Mouse (Mus musculus): ENCODE data around the gene Nrp2. TPM values are rescaled to one million over a fixed set of nuclear protein-coding genes. Genes with fewer than 3 reads are reported as not detected.

The Nrp2 gene
- total and polyA plus RNA-seq, 2 experiments from 2014 or later, result 5.2 to 20.2 TPM

DNA sequence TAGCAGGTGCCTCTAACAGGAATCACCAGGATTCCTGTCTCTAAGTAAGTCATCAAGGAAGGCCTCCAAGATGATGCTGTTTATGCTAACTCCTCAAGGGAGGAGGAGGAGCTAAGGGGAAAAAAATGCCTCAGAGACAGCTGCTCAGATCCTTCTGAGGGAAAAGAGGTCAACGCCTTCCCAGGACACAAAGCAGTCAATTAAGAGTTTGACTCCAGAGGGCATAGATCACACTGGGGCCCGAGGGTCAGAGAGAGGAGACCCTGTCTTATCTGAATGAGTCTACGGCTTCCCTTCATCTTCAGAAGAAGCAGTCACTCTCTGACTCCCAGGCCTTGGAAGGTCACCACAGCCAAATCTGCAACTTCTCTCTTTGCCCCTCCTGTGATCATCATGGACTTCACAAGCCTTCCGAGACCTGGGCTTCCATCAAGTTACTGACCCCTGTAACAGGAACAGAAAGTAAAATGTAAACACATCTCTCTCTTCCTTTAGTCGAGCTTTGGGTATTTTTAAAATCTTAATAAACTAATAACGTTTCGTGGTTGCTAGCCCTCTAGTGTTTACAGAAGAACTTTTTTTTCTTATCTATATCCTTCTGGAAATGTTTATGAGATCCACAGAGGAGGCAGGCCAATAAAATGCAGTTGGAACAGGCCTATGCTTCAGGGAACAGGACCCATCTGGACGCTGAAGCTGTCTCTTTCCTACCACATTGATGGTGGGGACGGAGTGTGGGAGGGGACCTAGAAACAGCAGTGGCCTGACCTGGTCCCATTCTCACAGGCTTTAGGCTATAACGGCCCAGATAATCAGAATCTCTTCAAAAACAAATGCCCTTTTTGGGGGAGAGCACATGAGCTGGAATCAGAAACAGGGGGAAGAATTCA is 118.7 kb downstream of the Nrp2 start:
- ATAC-seq (ENCODE audit: insufficient read depth, low read depth), result no peak

DNA sequence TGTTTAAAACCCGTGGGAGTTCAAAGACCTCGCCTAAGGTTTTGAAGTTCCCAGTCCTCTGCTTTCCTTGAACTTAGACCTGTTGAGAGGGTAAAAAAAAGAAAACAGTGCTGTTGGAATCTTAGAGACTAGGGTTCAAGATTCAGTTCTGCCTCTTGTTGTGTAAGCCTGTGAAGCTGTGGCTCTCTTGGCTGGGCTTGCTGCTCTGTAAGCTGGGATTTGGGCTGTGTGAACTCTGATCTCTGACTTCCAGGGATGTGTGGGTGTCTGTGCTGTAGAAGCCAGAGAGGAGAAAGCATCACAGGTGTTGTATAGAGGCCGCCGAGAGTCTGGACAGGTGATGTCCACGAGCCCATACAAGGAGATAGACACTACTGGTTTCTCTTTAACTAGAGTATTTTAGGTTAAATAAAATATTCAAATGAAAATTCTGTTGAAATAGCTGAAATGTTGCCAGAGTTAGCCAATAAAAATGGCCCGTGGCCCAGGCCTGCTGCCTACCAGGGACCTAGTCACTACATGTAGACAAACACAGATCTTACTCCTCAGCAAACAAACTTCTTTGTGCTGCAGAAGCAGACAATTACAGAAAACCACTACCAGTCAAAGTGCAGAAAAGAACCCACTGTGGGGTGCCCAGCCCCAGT is 120.6 kb downstream of the Nrp2 start:
- Histone ChIP-seq H3K4me2 (ENCODE audit: low read depth, low read length) (no peak overlapping the region), H3K4me1 (ENCODE audit: control insufficient read depth, insufficient read depth) (peaks cover 8% of the 10 kb centered on the region; the same call in 1 of the 2 replicates), H3K27me3 (ENCODE audit: control insufficient read depth, insufficient read depth, low read length) (no peaks in the 10 kb centered on the region), H3K27ac (ENCODE audit: low read depth) (no peak overlapping the region), H3K9ac (replicated peaks; ENCODE audit: low read depth, low read length) (no peak overlapping the region), H3K36me3 (replicated peaks; ENCODE audit: control insufficient read depth, insufficient read depth, low read length) (no peaks in the 10 kb centered on the region), H3K4me3 (ENCODE audit: low read depth, low read length) (no peak overlapping the region), H3K9me3 (replicated peaks; ENCODE audit: control insufficient read depth, low read length) (no peaks in the 10 kb centered on the region)
- no peak for ATAC-seq (ENCODE audit: insufficient read depth, low read depth)
- TF ChIP-seq CTCF (IDR thresholded peaks at IDR 0.05; ENCODE audit: low read depth), result no peak
- TF ChIP-seq EP300 (IDR thresholded peaks at IDR 0.05; ENCODE audit: low read depth), result no peak
- WGBS, result 76% methylated on average over 6 of the region's 6 CpGs
- DNase-seq (ENCODE audit: low spot score), result no peak

More for the DNA sequence above, 118.7 kb downstream of the Nrp2 start:
- no peak overlapping the region for H3K4me2 ChIP-seq (ENCODE audit: low read depth, low read length)
- 0 out of 2 replicates have a peak, but pooled peaks cover 3% of the 10 kb centered on the region for H3K4me1 ChIP-seq (ENCODE audit: control insufficient read depth, insufficient read depth)
- H3K27me3 ChIP-seq (ENCODE audit: control insufficient read depth, insufficient read depth, low read length), result no peaks in the 10 kb centered on the region
- 0 out of 2 replicates have a peak overlapping the region, but pooled peaks have one; percentile 19 for H3K27ac ChIP-seq (ENCODE audit: low read depth)
- WGBS, result 54% methylated on average over 10 of the region's 10 CpGs
- no peak overlapping the region for H3K4me3 ChIP-seq (ENCODE audit: low read depth, low read length)
- DNase-seq (ENCODE audit: low spot score), result peak; percentile 8
- TF ChIP-seq CTCF (IDR thresholded peaks at IDR 0.05; ENCODE audit: low read depth), result no peak
- no peak for TF ChIP-seq EP300 (IDR thresholded peaks at IDR 0.05; ENCODE audit: low read depth)
- H3K9ac ChIP-seq (replicated peaks; ENCODE audit: low read depth, low read length), result no peak overlapping the region
- H3K9me3 ChIP-seq (replicated peaks; ENCODE audit: control insufficient read depth, low read length), result no peaks in the 10 kb centered on the region
- H3K36me3 ChIP-seq (replicated peaks; ENCODE audit: control insufficient read depth, insufficient read depth, low read length), result no peaks in the 10 kb centered on the region

DNA sequence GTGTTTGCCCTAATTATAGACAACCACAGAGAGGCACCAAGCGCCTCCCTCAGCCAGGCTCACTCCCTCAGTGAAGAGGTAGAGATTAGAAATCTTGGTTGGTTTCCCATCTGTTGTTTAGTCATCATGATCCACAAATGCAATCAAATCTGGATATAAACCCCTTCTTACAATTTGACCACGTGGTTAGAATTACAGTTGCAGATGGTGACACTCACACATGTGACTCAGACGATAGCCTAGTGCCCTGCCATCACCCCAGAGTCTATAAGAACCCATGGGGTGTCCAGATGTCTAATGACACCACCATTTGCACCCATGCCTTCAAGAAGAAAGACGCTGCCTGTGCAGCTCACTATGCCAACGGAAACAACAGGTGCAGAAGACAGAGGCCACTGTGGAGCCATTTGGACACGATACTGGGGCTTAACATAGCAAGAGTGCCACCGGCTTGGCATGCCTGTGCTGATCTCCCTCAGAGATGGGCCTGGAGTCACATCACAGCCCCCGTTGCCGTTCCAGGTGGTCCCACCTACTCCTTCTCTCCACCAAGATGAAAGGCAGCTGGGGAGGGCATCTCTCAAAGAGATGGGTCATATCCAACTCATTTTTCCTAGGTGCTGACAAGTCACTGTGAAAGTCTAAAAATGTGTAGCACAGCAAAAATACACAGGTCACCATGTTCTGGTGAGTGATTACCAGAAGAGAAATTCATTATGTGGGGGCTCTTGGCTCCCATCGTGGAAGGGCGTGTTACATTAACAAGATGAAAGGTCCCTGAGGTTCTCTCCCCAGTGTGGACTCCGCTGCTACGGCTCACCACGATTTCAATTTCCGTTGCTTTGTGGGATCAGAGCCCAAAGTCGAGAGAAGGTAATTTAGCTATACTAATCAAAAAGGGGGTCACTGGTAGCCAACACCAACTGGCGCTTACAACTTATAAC is 123.0 kb downstream of the Nrp2 start:
- no peak overlapping the region for H3K9ac ChIP-seq (replicated peaks; ENCODE audit: low read depth, low read length)
- no peaks in the 10 kb centered on the region for H3K27me3 ChIP-seq (ENCODE audit: control insufficient read depth, insufficient read depth, low read length)
- DNase-seq (ENCODE audit: low spot score), result no peak
- no peak overlapping the region for H3K4me3 ChIP-seq (ENCODE audit: low read depth, low read length)
- peaks cover 8% of the 10 kb centered on the region; the same call in 1 of the 2 replicates for H3K4me1 ChIP-seq (ENCODE audit: control insufficient read depth, insufficient read depth)
- no peaks in the 10 kb centered on the region for H3K36me3 ChIP-seq (replicated peaks; ENCODE audit: control insufficient read depth, insufficient read depth, low read length)
- no peak for TF ChIP-seq EP300 (IDR thresholded peaks at IDR 0.05; ENCODE audit: low read depth)
- TF ChIP-seq CTCF (IDR thresholded peaks at IDR 0.05; ENCODE audit: low read depth), result no peak
- no peaks in the 10 kb centered on the region for H3K9me3 ChIP-seq (replicated peaks; ENCODE audit: control insufficient read depth, low read length)
- ATAC-seq (ENCODE audit: insufficient read depth, low read depth), result no peak
- WGBS, result 81% methylated on average over 17 of the region's 17 CpGs
- H3K4me2 ChIP-seq (ENCODE audit: low read depth, low read length), result no peak overlapping the region
- H3K27ac ChIP-seq (ENCODE audit: low read depth), result no peak overlapping the region

DNA sequence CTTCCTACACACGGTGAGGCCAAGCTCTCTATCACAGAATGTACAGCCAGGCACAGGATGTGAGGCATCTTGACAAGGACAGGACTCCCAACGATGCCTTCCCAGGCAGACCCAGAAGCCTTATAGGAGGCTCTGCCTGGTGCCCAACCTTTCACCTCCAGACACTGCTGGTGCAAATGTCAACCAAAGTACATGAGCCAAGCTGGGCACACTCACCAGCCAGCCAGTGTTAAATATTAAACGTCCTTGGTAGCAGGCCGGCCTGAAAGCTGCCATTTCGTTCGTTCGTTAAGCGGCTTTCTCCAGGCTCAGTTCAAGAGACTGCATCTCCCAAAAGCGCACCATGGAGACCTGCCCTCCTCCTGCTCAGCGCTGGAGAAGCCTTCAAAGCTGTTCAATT is 124.2 kb downstream of the Nrp2 start:
- no peaks in the 10 kb centered on the region for H3K36me3 ChIP-seq (replicated peaks; ENCODE audit: control insufficient read depth, insufficient read depth, low read length)
- ATAC-seq (ENCODE audit: insufficient read depth, low read depth) (no peak), DNase-seq (ENCODE audit: low spot score) (no peak)
- H3K9me3 ChIP-seq (replicated peaks; ENCODE audit: control insufficient read depth, low read length), result no peaks in the 10 kb centered on the region
- no peak for TF ChIP-seq CTCF (IDR thresholded peaks at IDR 0.05; ENCODE audit: low read depth)
- no peak for TF ChIP-seq EP300 (IDR thresholded peaks at IDR 0.05; ENCODE audit: low read depth)
- no peak overlapping the region for H3K4me2 ChIP-seq (ENCODE audit: low read depth, low read length)
- no peak overlapping the region for H3K9ac ChIP-seq (replicated peaks; ENCODE audit: low read depth, low read length)
- no peak overlapping the region for H3K27ac ChIP-seq (ENCODE audit: low read depth)
- WGBS, result 66% methylated on average over 10 of the region's 10 CpGs
- no peaks in the 10 kb centered on the region for H3K27me3 ChIP-seq (ENCODE audit: control insufficient read depth, insufficient read depth, low read length)
- peaks cover 5% of the 10 kb centered on the region; the same call in 1 of the 2 replicates for H3K4me1 ChIP-seq (ENCODE audit: control insufficient read depth, insufficient read depth)
- no peak overlapping the region for H3K4me3 ChIP-seq (ENCODE audit: low read depth, low read length)

DNA sequence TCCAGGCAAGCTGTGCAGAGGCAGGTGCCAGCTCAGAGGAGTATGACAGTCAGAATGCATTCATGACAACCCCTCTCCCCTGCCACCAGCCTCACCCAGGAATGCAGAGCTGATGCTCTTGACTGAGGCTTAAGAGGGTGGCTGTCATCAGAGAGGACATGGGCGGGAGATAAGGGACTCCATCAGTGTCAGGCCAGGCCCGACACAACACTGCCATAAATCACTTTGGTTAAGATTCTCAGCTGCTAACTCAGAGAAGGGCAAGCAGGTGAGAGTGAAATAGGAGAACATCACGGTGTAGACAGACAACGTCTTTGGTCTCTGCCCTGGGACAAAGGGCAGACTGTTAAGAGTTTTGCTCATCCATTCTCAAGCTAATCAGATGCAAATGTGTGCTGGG is 125.1 kb downstream of the Nrp2 start:
- Histone ChIP-seq H3K36me3 (replicated peaks; ENCODE audit: control insufficient read depth, insufficient read depth, low read length) (no peaks in the 10 kb centered on the region), H3K9ac (replicated peaks; ENCODE audit: low read depth, low read length) (no peak overlapping the region), H3K4me1 (ENCODE audit: control insufficient read depth, insufficient read depth) (peaks cover 5% of the 10 kb centered on the region; the same call in 1 of the 2 replicates), H3K4me2 (ENCODE audit: low read depth, low read length) (no peak overlapping the region), H3K9me3 (replicated peaks; ENCODE audit: control insufficient read depth, low read length) (no peaks in the 10 kb centered on the region), H3K4me3 (ENCODE audit: low read depth, low read length) (no peak overlapping the region), H3K27ac (ENCODE audit: low read depth) (no peak overlapping the region), H3K27me3 (ENCODE audit: control insufficient read depth, insufficient read depth, low read length) (no peaks in the 10 kb centered on the region)
- TF ChIP-seq EP300 (IDR thresholded peaks at IDR 0.05; ENCODE audit: low read depth), result no peak
- no peak for TF ChIP-seq CTCF (IDR thresholded peaks at IDR 0.05; ENCODE audit: low read depth)
- ATAC-seq (ENCODE audit: insufficient read depth, low read depth), result peak; percentile 49; the same call in 1 of the 2 replicates
- WGBS, result 20% methylated on average over 4 of the region's 4 CpGs
- no peak for DNase-seq (ENCODE audit: low spot score)

Measured in heart, postnatal 0 days (tissue).